Mouse (Mus musculus) heart, adult 11 months (tissue): ENCODE measurements at regions not wholly inside any gene's neighbourhood (a gene's known extent, or its start where the extent isn't known, plus 50 kb on each side); places are given as distances from the start of the nearest gene placed in this dataset.

Experiments
- DNase-seq: peaks from one replicate; pipeline ENCODE4 v3.0.0; 2022

DNA sequence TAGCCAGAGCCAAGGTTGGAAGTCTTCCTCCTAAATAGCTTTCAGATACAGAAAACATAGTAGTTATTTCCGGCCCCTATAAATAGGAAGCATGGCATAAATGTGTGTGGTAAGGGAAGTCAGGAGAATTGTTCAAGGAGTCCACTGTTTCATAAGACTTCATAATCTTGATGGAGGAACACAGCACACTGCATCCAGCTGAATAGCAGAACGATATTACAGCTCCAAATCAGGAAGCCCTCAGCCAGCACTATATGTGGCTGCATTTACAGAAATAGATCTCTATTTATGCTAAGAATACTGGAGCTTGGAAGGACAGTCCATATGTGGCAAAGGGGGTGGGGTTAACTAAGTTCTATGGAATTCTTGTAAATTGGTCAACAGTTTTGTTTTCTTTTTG is 371.1 kb downstream of the Elavl2 start:
- no peak for DNase-seq

DNA sequence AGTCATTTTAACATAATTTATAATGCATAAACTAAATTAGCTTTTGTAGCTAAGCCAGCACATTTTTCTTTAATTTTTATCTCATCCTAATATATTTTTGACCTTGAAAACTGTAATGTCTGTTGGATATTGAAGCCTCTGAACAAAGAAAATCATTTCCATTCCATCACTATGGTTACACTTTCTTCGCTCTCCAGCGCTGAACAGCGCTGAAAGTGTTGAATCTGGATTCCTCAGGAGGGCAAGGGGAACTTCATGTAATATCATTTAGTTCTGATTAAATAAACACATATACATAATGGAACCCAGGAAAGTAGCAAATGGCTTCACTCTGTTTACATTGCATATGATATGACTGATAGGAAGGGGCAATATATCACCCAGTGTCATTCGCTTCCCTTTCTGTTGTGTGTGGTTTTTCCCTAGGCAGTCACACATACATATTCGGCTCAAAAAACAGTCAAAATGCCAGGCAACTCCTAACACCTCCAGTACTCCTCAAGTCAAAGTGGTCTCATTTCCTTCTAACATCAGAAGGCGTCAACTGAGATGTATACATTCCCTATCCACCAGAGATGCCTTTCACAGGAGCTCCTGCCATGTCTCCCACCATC is 372.5 kb downstream of the Elavl2 start:
- no peak for DNase-seq

DNA sequence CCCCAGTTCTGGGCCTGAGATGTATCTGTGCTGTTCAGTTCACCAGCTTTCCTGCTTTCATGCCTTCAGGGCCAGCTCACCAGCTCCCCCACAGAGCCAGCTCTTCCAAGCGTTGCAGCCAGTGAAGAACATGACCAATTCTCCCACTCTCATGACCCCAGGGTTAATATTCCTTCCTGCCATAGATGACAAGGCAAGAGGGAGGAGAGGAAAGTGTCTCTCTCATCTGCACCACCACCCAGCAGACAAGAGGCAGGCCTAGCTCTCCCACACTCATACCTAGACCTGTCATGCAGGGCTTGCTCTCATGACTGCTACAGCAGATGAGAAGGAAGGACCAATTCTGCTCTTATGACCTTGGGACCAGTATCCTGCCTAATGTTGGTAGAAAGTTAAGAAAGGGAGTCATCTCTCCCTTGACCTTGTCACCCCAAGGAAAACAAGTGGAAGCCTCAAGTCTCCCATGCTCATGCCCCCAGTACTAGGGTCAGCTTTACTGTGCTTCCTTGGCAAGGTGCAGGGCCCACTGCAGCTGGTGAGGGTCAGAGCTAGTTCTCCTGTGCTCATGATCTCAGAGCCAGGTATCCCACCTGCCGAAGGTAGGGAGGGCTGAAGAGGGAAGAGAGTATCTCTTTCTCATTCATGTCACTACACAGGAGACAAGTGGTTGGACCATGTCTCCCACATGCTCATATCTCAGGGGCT is 404.0 kb downstream of the Elavl2 start:
- peak; percentile 68 for DNase-seq

DNA sequence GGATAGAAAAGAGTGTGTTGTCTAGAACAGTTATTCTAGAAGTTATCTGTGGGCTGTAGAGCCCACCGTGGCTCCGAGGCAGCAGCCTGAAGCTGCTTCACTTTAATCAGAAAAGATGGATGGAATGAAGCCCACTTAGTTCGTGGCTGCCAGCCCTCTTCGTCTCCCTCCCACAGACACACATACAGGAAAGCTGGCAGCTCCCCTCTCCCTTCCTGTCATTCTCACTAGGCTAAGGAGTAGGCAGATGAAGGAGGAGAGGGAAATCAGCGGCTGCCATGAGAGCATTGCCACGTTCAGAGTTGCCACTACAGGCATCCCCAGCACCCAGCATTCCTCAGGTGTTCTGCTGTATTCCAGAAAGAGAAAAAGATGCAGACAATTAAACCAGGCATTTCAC is 435.9 kb downstream of the Elavl2 start:
- no peak for DNase-seq

DNA sequence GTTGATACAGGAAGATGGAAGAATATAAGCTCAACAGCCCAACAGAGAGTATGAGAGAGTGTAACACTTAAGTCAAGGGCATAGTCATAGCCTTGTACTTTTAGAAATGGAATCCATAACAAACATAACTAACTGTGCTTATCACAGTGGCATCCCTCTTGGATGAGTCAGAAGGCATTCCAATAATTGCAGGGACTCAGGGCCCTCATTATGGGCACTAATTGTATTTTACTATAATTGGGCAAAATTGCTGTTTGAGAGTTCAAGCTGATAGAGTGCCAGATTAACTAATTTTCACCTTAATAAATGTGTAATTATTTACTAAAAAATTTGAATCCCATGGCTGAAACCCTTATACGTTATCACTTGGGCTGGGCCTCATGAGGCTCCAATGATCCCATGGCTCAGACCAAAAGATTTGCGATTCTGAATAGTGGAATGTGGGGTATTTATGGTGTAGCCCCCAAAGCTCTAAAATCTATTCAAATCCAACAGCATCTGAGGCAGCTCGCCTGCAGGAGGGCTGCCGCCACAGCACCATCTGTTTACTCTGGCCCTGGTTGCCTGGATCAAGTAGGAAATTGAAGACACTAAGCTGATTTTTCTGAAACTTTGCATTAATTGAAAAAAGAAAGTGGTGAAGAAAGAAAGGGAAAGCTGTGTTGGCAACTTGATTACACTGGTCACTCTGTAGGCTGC is 456.7 kb downstream of the Elavl2 start:
- no peak for DNase-seq

DNA sequence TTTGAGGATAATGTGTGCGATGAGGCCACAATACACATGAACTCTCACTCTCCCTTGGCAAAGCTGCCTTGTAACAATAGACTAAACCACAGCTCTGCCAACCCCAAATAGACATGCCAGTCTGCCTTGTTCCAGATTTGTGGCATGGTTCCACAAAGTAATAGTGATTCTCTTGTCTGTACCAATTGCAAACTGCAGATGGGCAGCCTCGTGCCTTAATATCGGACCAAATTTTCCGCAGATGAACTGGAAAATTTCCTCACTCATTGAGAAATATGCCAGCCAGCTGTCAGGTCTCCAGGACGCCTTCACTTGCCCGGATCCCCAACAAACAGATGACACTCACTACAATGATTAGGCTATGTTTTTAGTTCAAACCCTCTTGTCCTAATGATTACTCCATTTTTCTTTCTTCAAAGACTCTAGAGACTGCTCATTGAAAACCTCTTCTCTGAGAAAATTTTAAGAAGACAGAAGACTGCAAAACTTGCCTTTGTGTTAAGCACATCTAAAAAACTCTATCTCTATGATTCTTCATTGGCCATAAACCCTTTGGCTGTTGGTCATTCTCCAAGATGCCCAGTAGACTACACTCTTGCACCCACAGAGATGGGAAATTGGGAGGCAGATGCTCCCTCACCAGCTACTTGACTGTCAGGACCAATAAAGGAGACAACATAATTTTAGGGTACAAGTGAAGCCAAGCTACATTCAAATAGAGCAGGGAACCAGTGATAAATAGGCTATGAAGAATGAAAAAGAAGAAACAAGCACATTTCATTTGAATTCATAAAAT is 483.1 kb downstream of the Elavl2 start:
- no peak for DNase-seq

DNA sequence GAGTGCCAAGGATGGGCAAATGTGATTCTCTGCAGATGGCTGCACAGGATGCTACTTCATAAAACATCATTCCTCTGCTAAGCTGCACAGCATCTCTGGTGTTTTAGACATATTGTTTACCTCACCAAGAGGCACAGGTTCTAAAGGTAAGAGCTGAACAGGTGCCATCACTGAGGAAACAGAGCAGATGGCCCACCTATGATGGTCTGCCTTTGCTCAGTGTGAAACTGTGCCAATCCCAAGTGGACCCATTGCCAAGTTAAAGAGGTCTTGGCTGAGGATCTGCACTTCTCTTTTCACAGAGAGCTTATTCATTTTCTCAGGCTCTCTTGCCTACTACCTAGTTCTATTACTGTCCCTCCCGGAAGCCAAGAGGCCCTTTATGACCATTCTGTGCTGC is 494.3 kb downstream of the Elavl2 start:
- DNase-seq, result no peak

DNA sequence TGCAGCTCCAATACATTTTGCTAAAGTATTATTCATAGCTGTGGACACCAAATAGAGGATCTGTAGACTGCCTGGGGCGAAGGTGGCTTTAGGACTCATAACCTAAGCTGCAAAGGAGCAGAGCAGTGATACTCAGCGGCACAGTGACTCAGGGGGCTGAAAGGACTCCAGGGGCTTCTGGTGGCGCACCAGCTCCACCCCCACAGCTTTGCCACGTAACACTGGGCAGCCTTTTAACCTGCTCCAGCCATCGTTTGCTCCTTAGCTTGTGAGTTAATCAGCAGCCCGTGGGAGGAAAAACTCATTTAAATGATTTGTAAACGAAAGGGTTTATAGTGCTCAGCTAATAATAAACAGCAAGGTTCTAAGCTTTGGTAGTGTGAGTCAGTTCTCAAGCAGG is 532.4 kb downstream of the Elavl2 start:
- DNase-seq, result peak; percentile 42

DNA sequence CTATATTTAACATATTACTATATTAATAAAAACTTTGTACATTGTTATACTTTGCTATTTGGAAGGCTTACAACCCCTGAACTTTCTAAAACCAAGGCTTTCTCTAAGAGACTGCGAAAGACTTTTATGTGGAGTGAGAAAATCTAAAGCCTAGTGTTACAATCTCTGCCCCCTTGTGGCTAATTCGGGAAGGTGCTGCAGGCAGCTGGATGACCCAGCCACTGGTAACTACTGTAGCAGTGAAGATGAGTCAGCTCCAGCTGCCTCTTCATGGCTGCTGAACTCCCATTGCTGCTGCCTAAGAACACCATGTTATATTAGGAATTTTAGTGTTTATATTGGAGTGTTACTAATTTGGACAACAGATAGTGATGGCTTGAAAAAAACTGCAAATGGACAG is 539.7 kb downstream of the Elavl2 start:
- no peak for DNase-seq

DNA sequence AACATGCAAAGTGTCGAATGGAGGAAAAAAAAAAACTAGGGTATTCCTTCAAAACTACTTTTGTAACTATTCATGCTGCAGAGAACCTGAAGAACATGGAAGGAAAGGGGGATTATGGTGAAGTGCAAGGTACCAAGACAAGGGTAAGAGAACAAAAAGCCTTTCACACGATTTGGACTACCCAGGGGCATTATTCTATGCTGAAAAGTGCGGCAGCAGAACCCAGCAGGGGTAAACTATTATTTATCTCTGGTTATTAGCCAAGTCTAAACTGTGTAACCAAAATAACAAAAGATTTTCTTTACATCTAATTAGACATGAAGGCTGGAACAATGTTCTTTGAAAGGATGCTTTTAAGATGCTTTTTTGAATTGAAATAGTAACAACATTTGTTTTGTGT is 560.8 kb downstream of the Elavl2 start:
- no peak for DNase-seq

DNA sequence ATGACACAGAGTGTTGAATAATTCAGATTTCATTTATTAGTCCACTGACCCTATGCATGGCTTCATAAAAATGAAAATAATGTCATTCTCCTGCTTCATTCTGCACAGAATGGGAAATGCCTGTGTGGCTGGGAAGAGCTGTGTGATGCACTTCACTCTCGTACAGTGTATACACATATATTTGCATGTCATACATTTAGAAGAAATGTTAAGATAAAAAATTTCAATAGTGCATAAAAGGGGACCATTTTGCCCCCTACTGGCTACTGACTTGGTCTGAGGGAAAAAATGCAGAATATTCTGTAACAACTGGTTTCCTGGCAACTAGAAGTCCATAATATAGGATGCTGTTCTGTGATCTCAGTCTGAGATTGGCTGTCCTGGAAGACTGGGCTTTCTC is 580.5 kb downstream of the Zfp352 start:
- no peak for DNase-seq

DNA sequence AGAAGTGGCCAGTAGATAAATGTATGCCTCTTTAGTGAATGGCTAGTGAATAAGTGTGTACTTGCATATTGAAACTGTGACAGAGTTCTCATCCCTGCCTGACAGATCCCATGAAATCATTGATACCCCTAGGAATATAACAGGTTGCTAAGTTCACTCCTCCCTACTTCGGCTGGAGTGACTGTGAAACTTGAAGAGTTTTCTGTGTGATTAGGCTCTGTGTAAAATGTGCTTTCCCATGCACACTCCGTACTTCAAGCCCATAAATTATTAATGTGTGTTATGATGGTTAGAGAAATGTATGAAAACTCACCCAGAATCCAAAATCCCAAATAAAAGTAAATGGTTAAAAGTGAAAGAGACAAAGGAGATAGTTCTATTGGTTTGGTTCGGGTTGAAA is 580.0 kb downstream of the Zfp352 start:
- DNase-seq, result no peak

DNA sequence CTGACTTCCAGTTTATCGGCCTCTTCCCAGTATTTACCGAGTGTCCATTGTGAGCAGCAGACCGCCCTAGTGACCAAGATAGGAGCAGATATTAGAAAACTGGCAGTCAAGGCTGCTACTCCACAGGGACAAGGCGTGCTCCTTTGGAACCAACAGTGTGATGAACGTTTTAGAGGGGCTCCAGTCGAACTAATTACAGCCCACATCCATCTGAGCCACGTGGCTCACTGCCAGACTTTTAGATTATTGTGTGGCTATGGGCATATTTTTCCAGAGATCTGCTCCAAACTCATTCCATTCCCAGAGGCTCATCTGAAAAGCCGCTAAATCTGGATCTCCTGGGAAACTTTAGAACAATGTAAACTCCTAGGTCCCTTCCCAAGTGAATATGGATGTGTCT is 578.9 kb downstream of the Zfp352 start:
- no peak for DNase-seq
